Mouse (Mus musculus): ENCODE measurements at regions not wholly inside any gene's neighbourhood (a gene's known extent, or its start where the extent isn't known, plus 50 kb on each side); places are given as distances from the start of the nearest gene placed in this dataset.

- no peaks in the 10 kb centered on the region for H3K27me3 ChIP-seq (ENCODE audit: control insufficient read depth, insufficient read depth, low read length)
- no peak for TF ChIP-seq POLR2A (IDR thresholded peaks at IDR 0.05; ENCODE audit: extremely low read depth, insufficient read depth, low read length)
- no peak for DNase-seq (ENCODE audit: extremely low read depth, low read depth, low spot score)
- H3K79me2 ChIP-seq (ENCODE audit: control insufficient read depth, insufficient read depth, low read length): no peaks in the 10 kb centered on the region
- WGBS: 95% methylated on average over 6 of the region's 6 CpGs
- no peaks in the 10 kb centered on the region for H3K36me3 ChIP-seq (ENCODE audit: control insufficient read depth, insufficient read depth, low read length)
- H3K4me1 ChIP-seq (ENCODE audit: control insufficient read depth, insufficient read depth, low read length): 0 out of 2 replicates have a peak, but pooled peaks cover 5% of the 10 kb centered on the region
- H3K4me3 ChIP-seq (ENCODE audit: insufficient read depth, low read depth, low read length): no peak overlapping the region
- H3K27ac ChIP-seq (replicated peaks; ENCODE audit: insufficient read depth, low read depth, low read length): no peak overlapping the region
- H3K9ac ChIP-seq (ENCODE audit: low read depth, low read length): no peak overlapping the region
Observed at GRCm38 (mm10) chr17:67509091-67509618, 123.4 kb downstream of the Lrrc30 start.

- Histone ChIP-seq H3K27me3 (ENCODE audit: control insufficient read depth, insufficient read depth, low read length) (no peaks in the 10 kb centered on the region), H3K79me2 (ENCODE audit: control insufficient read depth, insufficient read depth, low read length) (no peaks in the 10 kb centered on the region), H3K4me1 (ENCODE audit: control insufficient read depth, insufficient read depth, low read length) (0 out of 2 replicates have a peak, but pooled peaks cover 3% of the 10 kb centered on the region), H3K9ac (ENCODE audit: low read depth, low read length) (no peak overlapping the region), H3K4me3 (ENCODE audit: insufficient read depth, low read depth, low read length) (no peak overlapping the region), H3K36me3 (ENCODE audit: control insufficient read depth, insufficient read depth, low read length) (no peaks in the 10 kb centered on the region), H3K27ac (replicated peaks; ENCODE audit: insufficient read depth, low read depth, low read length) (no peak overlapping the region)
- WGBS: 79% methylated on average over 2 of the region's 2 CpGs
- no peak for DNase-seq (ENCODE audit: extremely low read depth, low read depth, low spot score)
- TF ChIP-seq POLR2A (IDR thresholded peaks at IDR 0.05; ENCODE audit: extremely low read depth, insufficient read depth, low read length): no peak
- TF ChIP-seq CTCF (IDR thresholded peaks at IDR 0.05; ENCODE audit: low read depth, low read length): no peak
Observed at GRCm38 (mm10) chr17:67508353-67508752, 124.2 kb downstream of the Lrrc30 start.

- Histone ChIP-seq H3K9ac (ENCODE audit: low read depth, low read length) (no peak overlapping the region), H3K79me2 (ENCODE audit: control insufficient read depth, insufficient read depth, low read length) (no peaks in the 10 kb centered on the region), H3K36me3 (ENCODE audit: control insufficient read depth, insufficient read depth, low read length) (no peaks in the 10 kb centered on the region), H3K4me1 (ENCODE audit: control insufficient read depth, insufficient read depth, low read length) (no peaks in the 10 kb centered on the region), H3K27me3 (ENCODE audit: control insufficient read depth, insufficient read depth, low read length) (no peaks in the 10 kb centered on the region), H3K27ac (replicated peaks; ENCODE audit: insufficient read depth, low read depth, low read length) (no peak overlapping the region), H3K4me3 (ENCODE audit: insufficient read depth, low read depth, low read length) (no peak overlapping the region)
- DNase-seq (ENCODE audit: extremely low read depth, low read depth, low spot score): no peak
- 70% methylated on average over 2 of the region's 2 CpGs for WGBS
- TF ChIP-seq CTCF (IDR thresholded peaks at IDR 0.05; ENCODE audit: low read depth, low read length) (no peak), POLR2A (IDR thresholded peaks at IDR 0.05; ENCODE audit: extremely low read depth, insufficient read depth, low read length) (no peak)
Observed at GRCm38 (mm10) chr17:67506466-67506865, 126.1 kb downstream of the Lrrc30 start.

GRCm38 (mm10) chr17:67504502-67505033 is 128.0 kb downstream of the Lrrc30 start:
- Histone ChIP-seq H3K9ac (ENCODE audit: low read depth, low read length) (no peak overlapping the region), H3K4me3 (ENCODE audit: insufficient read depth, low read depth, low read length) (no peak overlapping the region), H3K79me2 (ENCODE audit: control insufficient read depth, insufficient read depth, low read length) (no peaks in the 10 kb centered on the region), H3K27me3 (ENCODE audit: control insufficient read depth, insufficient read depth, low read length) (no peaks in the 10 kb centered on the region), H3K4me1 (ENCODE audit: control insufficient read depth, insufficient read depth, low read length) (no peaks in the 10 kb centered on the region), H3K36me3 (ENCODE audit: control insufficient read depth, insufficient read depth, low read length) (no peaks in the 10 kb centered on the region), H3K27ac (replicated peaks; ENCODE audit: insufficient read depth, low read depth, low read length) (no peak overlapping the region)
- TF ChIP-seq CTCF (IDR thresholded peaks at IDR 0.05; ENCODE audit: low read depth, low read length) (no peak), POLR2A (IDR thresholded peaks at IDR 0.05; ENCODE audit: extremely low read depth, insufficient read depth, low read length) (no peak)
- WGBS: 88% methylated on average over 9 of the region's 9 CpGs
- no peak for DNase-seq (ENCODE audit: extremely low read depth, low read depth, low spot score)

GRCm38 (mm10) chr17:67503125-67503878 is 129.2 kb downstream of the Lrrc30 start:
- no peak overlapping the region for H3K4me3 ChIP-seq (ENCODE audit: insufficient read depth, low read depth, low read length)
- H3K36me3 ChIP-seq (ENCODE audit: control insufficient read depth, insufficient read depth, low read length): no peaks in the 10 kb centered on the region
- TF ChIP-seq POLR2A (IDR thresholded peaks at IDR 0.05; ENCODE audit: extremely low read depth, insufficient read depth, low read length) (no peak), CTCF (IDR thresholded peaks at IDR 0.05; ENCODE audit: low read depth, low read length) (no peak)
- H3K9ac ChIP-seq (ENCODE audit: low read depth, low read length): no peak overlapping the region
- H3K79me2 ChIP-seq (ENCODE audit: control insufficient read depth, insufficient read depth, low read length): no peaks in the 10 kb centered on the region
- no peaks in the 10 kb centered on the region for H3K27me3 ChIP-seq (ENCODE audit: control insufficient read depth, insufficient read depth, low read length)
- no peaks in the 10 kb centered on the region for H3K4me1 ChIP-seq (ENCODE audit: control insufficient read depth, insufficient read depth, low read length)
- WGBS: 71% methylated on average over 6 of the region's 6 CpGs
- no peak for DNase-seq (ENCODE audit: extremely low read depth, low read depth, low spot score)
- no peak overlapping the region for H3K27ac ChIP-seq (replicated peaks; ENCODE audit: insufficient read depth, low read depth, low read length)

- TF ChIP-seq POLR2A (IDR thresholded peaks at IDR 0.05; ENCODE audit: extremely low read depth, insufficient read depth, low read length) (no peak), CTCF (IDR thresholded peaks at IDR 0.05; ENCODE audit: low read depth, low read length) (no peak)
- H3K4me1 ChIP-seq (ENCODE audit: control insufficient read depth, insufficient read depth, low read length): no peaks in the 10 kb centered on the region
- no peaks in the 10 kb centered on the region for H3K36me3 ChIP-seq (ENCODE audit: control insufficient read depth, insufficient read depth, low read length)
- WGBS: 94% methylated on average over 4 of the region's 4 CpGs
- H3K9ac ChIP-seq (ENCODE audit: low read depth, low read length): no peak overlapping the region
- no peak overlapping the region for H3K27ac ChIP-seq (replicated peaks; ENCODE audit: insufficient read depth, low read depth, low read length)
- no peaks in the 10 kb centered on the region for H3K27me3 ChIP-seq (ENCODE audit: control insufficient read depth, insufficient read depth, low read length)
- H3K4me3 ChIP-seq (ENCODE audit: insufficient read depth, low read depth, low read length): no peak overlapping the region
- DNase-seq (ENCODE audit: extremely low read depth, low read depth, low spot score): no peak
- H3K79me2 ChIP-seq (ENCODE audit: control insufficient read depth, insufficient read depth, low read length): no peaks in the 10 kb centered on the region
Observed at GRCm38 (mm10) chr17:67502628-67503027, 129.9 kb downstream of the Lrrc30 start.

All from liver, adult 2 months (tissue).